Mouse (Mus musculus) B cell, adult 67 days (primary cell): ENCODE data around the gene Popdc3. TPM values are rescaled to one million over a fixed set of nuclear protein-coding genes. Genes with fewer than 3 reads are reported as not detected.

Experiments
- total RNA-seq, 2 experiments: library from RNA; stranded (reverse); gene quantifications; 4 replicates each; pipeline ENCODE4 v1.2.4; 2023

The Popdc3 gene
- total RNA-seq = not detected

DNA sequence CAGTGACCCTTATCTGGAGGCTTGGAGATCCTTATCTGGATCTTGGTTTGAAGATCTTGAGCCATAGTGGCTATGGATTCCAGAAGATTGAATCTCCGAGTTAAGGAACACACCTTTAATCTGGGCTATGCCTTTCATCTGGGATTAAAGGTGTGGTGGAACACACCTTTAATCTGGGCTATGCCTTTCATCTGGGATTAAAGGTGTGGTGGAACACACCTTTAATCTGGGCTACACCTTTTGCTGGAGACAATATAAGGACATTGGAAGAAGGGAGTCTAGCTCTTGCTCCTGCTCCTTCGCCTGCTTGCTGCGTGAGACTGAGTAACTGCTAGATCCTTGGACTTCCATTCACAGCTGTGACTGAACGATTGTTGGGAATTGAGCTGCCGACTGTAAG, at the start of gene Popdc3:
Gene Popdc3, plus strand, starts transcription at position 301 of the 400 bp plus-strand sequence.

GRCm38 (mm10) chr10:45335434-45336422, 157.8 kb downstream of the Popdc3 start, which contains the start of gene Bves:
Bves (plus strand) TSS chr10:45335772.

Other genes starting within 250 kb of the Popdc3 start
- gene Prep, start 110.9 kb upstream of the Popdc3 start, total RNA-seq = 10 to 100 TPM; 14.8 to 15.6 TPM
- gene Bves, start 157.7 kb downstream of the Popdc3 start, total RNA-seq = not detected